Comparison of ENCODE assay signal across 16 mouse cellular contexts in the genomic region with DNA sequence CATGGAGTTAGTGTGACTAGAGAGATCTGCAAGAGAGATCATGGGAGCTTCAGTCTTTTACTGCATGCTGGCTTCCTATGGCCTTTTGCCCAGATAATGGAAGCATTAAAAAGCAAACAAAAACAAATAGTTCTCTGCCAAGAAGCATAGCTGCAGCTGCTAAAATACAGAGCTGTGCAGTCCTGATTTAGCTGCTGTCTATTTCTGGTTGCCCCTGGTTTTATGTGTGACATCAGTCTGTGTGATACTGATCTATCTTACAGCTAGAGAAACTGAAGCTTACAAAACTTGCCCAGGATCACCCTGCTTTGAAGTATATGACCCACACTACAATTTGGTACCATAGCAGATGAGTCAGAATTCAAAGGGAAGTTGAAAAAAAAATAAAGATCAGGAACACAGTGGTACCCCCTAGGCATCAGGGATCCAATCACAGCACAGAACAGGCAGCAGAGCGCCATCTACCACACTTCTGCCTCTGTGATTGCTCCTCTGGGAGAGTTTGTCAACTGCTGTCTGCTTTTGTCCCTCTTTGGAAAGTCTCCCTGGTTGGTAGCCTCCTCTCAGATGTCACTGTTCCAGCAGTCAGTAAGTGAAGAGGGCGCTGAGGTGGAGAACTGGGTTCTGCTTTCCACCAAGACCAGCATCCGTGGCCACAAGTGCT. TPM values are rescaled to one million over a fixed set of nuclear protein-coding genes. Genes with fewer than 3 reads are reported as not detected.
DNase-seq lines count a peak whose midpoint lies in the region; ATAC-seq and TF ChIP-seq lines count a peak whose summit lies in the region.
"Had no signal": no experiment of that assay in that cellular context is flagged by ENCODE, and none has a peak within 500 bp of the region (broad histone marks: within the 10 kb centered on the region; RNA-seq: fewer than 3 reads in every experiment).

No protein-coding gene starts in this region.

- ATAC-seq in forebrain, embryonic 14.5 days, result no peak
- no peak for ATAC-seq in forebrain, embryonic 15.5 days (replicated peaks)
- ATAC-seq in kidney, postnatal 0 days (replicated peaks; ENCODE audit: low FRiP score, low read depth), result no peak
- no peak for ATAC-seq in stomach, embryonic 16.5 days (ENCODE audit: insufficient read depth, low FRiP score)
- no peak for ATAC-seq in stomach, postnatal 0 days (ENCODE audit: low FRiP score, low TSS enrichment)
- ATAC-seq: inflammation-experienced regulatory T-cells, adult 6 months; liver, embryonic 12.5 days; Patski had no signal

- H3K4me1 ChIP-seq in forebrain, embryonic 14.5 days (ENCODE audit: control insufficient read depth, insufficient read depth, low read length), result no peaks in the 10 kb centered on the region
- H3K4me1 ChIP-seq in forebrain, embryonic 15.5 days, result no peaks in the 10 kb centered on the region
- H3K4me1 ChIP-seq in kidney, postnatal 0 days (replicated peaks; ENCODE audit: insufficient read depth, low read length), result no peaks in the 10 kb centered on the region
- peaks cover 5% of the 10 kb centered on the region; the same call in 1 of the 2 replicates for H3K4me1 ChIP-seq in stomach, embryonic 16.5 days (ENCODE audit: control insufficient read depth, insufficient read depth, low read length)
- no peaks in the 10 kb centered on the region for H3K4me1 ChIP-seq in stomach, postnatal 0 days (replicated peaks; ENCODE audit: control insufficient read depth, insufficient read depth)
- no peaks in the 10 kb centered on the region for H3K4me1 ChIP-seq in heart, embryonic 10.5 days
- H3K4me1 ChIP-seq: embryonic facial prominence, embryonic 13.5 days; midbrain, embryonic 12.5 days had no signal

- H3K36me3 ChIP-seq in forebrain, embryonic 14.5 days (ENCODE audit: control insufficient read depth, insufficient read depth, low read length), result no peaks in the 10 kb centered on the region
- no peaks in the 10 kb centered on the region for H3K36me3 ChIP-seq in forebrain, embryonic 15.5 days
- H3K36me3 ChIP-seq in kidney, postnatal 0 days (ENCODE audit: insufficient read depth, low read length), result no peaks in the 10 kb centered on the region
- H3K36me3 ChIP-seq in stomach, embryonic 16.5 days (ENCODE audit: control insufficient read depth, insufficient read depth, low read length), result no peaks in the 10 kb centered on the region
- no peaks in the 10 kb centered on the region for H3K36me3 ChIP-seq in stomach, postnatal 0 days (ENCODE audit: control insufficient read depth, insufficient read depth, low read length)
- H3K36me3 ChIP-seq in heart, embryonic 10.5 days, result no peaks in the 10 kb centered on the region; the same call in 1 of the 2 replicates
- H3K36me3 ChIP-seq: liver, embryonic 12.5 days; midbrain, embryonic 12.5 days had no signal

- H3K27ac ChIP-seq in forebrain, embryonic 14.5 days (ENCODE audit: low read depth, low read length), result no peak overlapping the region
- H3K27ac ChIP-seq in forebrain, embryonic 15.5 days (replicated peaks), result no peak overlapping the region
- peak overlapping the region; percentile 40; the same call in 1 of the 2 replicates for H3K27ac ChIP-seq in kidney, postnatal 0 days
- H3K27ac ChIP-seq in stomach, embryonic 16.5 days (ENCODE audit: low read length), result no peak overlapping the region
- no peak overlapping the region for H3K27ac ChIP-seq in stomach, postnatal 0 days (replicated peaks)
- H3K27ac ChIP-seq in heart, embryonic 10.5 days, result no peak overlapping the region
- H3K27ac ChIP-seq: embryonic facial prominence, embryonic 13.5 days; liver, embryonic 12.5 days; midbrain, embryonic 12.5 days had no signal

- no peak overlapping the region for H3K4me3 ChIP-seq in forebrain, embryonic 14.5 days (ENCODE audit: low read depth, low read length)
- H3K4me3 ChIP-seq in forebrain, embryonic 15.5 days, result no peak overlapping the region
- H3K4me3 ChIP-seq in kidney, postnatal 0 days (replicated peaks; ENCODE audit: low read depth, low read length), result no peak overlapping the region
- H3K4me3 ChIP-seq in stomach, embryonic 16.5 days (replicated peaks; ENCODE audit: low read length), result no peak overlapping the region
- no peak overlapping the region for H3K4me3 ChIP-seq in stomach, postnatal 0 days (ENCODE audit: low read depth, low read length)
- H3K4me3 ChIP-seq in heart, embryonic 10.5 days, result no peak overlapping the region
- H3K4me3 ChIP-seq: embryonic facial prominence, embryonic 13.5 days; liver, embryonic 12.5 days; midbrain, embryonic 12.5 days had no signal

- TF ChIP-seq EP300 in stomach, postnatal 0 days (optimal IDR thresholded peaks at IDR 0.05), result no peak

- peak; percentile 16 for DNase-seq in forebrain, embryonic 14.5 days (ENCODE audit: low spot score)
- DNase-seq in kidney, postnatal 0 days (ENCODE audit: low spot score), result peak; percentile 53
- DNase-seq in kidney, adult 11 months, result no peak
- no peak for DNase-seq in stomach, postnatal 0 days (ENCODE audit: low spot score)
- no peak for DNase-seq in cerebellum, postnatal 36 days
- DNase-seq in heart, embryonic 10.5 days (ENCODE audit: low spot score), result no peak
- DNase-seq: adrenal gland, postnatal 10 days; cerebellum, adult 2 months; right cerebral cortex, postnatal 14 days had no signal

- no peak overlapping the region for H3K4me2 ChIP-seq in forebrain, embryonic 14.5 days (ENCODE audit: low read length)
- H3K4me2 ChIP-seq in forebrain, embryonic 15.5 days (replicated peaks), result no peak overlapping the region
- H3K4me2 ChIP-seq in kidney, postnatal 0 days (ENCODE audit: low read length), result no peak overlapping the region
- no peak overlapping the region for H3K4me2 ChIP-seq in stomach, embryonic 16.5 days (ENCODE audit: low read depth, low read length)
- H3K4me2 ChIP-seq in stomach, postnatal 0 days (replicated peaks; ENCODE audit: low read depth), result no peak overlapping the region
- H3K4me2 ChIP-seq: embryonic facial prominence, embryonic 13.5 days; liver, embryonic 12.5 days; midbrain, embryonic 12.5 days had no signal

- H3K9me3 ChIP-seq in forebrain, embryonic 14.5 days (replicated peaks; ENCODE audit: control insufficient read depth, low read length), result no peaks in the 10 kb centered on the region
- no peaks in the 10 kb centered on the region for H3K9me3 ChIP-seq in forebrain, embryonic 15.5 days
- no peaks in the 10 kb centered on the region for H3K9me3 ChIP-seq in kidney, postnatal 0 days (replicated peaks; ENCODE audit: low read length)
- H3K9me3 ChIP-seq in stomach, embryonic 16.5 days (replicated peaks; ENCODE audit: control insufficient read depth, low read length), result no peaks in the 10 kb centered on the region
- no peaks in the 10 kb centered on the region for H3K9me3 ChIP-seq in stomach, postnatal 0 days (ENCODE audit: control insufficient read depth, low read length)
- H3K9me3 ChIP-seq in heart, embryonic 10.5 days, result no peaks in the 10 kb centered on the region
- H3K9me3 ChIP-seq: embryonic facial prominence, embryonic 13.5 days; liver, embryonic 12.5 days; midbrain, embryonic 12.5 days had no signal

- no peak for TF ChIP-seq CTCF in kidney, postnatal 0 days (IDR thresholded peaks at IDR 0.05; ENCODE audit: low read depth)
- TF ChIP-seq CTCF in stomach, postnatal 0 days (IDR thresholded peaks at IDR 0.05; ENCODE audit: low read depth), result no peak

- no peak overlapping the region for H3K9ac ChIP-seq in forebrain, embryonic 14.5 days (ENCODE audit: low read length)
- no peak overlapping the region for H3K9ac ChIP-seq in forebrain, embryonic 15.5 days (replicated peaks)
- no peak overlapping the region for H3K9ac ChIP-seq in kidney, postnatal 0 days (ENCODE audit: low read depth, low read length)
- 0 out of 2 replicates have a peak overlapping the region, but pooled peaks have one; percentile 14 for H3K9ac ChIP-seq in stomach, embryonic 16.5 days (ENCODE audit: low read length)
- no peak overlapping the region for H3K9ac ChIP-seq in stomach, postnatal 0 days (ENCODE audit: low read length)
- H3K9ac ChIP-seq: embryonic facial prominence, embryonic 13.5 days; liver, embryonic 12.5 days; midbrain, embryonic 12.5 days had no signal

- H3K27me3 ChIP-seq in forebrain, embryonic 14.5 days (replicated peaks; ENCODE audit: control insufficient read depth, insufficient read depth, low read length), result no peaks in the 10 kb centered on the region
- no peaks in the 10 kb centered on the region for H3K27me3 ChIP-seq in forebrain, embryonic 15.5 days
- H3K27me3 ChIP-seq in kidney, postnatal 0 days (ENCODE audit: insufficient read depth, low read length), result no peaks in the 10 kb centered on the region
- no peaks in the 10 kb centered on the region for H3K27me3 ChIP-seq in stomach, embryonic 16.5 days (ENCODE audit: control insufficient read depth, insufficient read depth, low read length)
- H3K27me3 ChIP-seq in stomach, postnatal 0 days (ENCODE audit: control insufficient read depth, insufficient read depth, low read length), result no peaks in the 10 kb centered on the region
- H3K27me3 ChIP-seq in heart, embryonic 10.5 days (ENCODE audit: insufficient read depth, poor library complexity, severe bottlenecking), result no peaks in the 10 kb centered on the region
- H3K27me3 ChIP-seq: embryonic facial prominence, embryonic 13.5 days; midbrain, embryonic 12.5 days; Patski had no signal

- 78% methylated on average over 3 of the region's 3 CpGs for WGBS in forebrain, embryonic 14.5 days
- WGBS in forebrain, embryonic 15.5 days, result 76% methylated on average over 3 of the region's 3 CpGs
- 64% methylated on average over 3 of the region's 3 CpGs for WGBS in kidney, postnatal 0 days
- 71% methylated on average over 3 of the region's 3 CpGs for WGBS in stomach, embryonic 16.5 days
- WGBS in stomach, postnatal 0 days, result 75% methylated on average over 3 of the region's 3 CpGs
- WGBS in heart, embryonic 10.5 days, result 70% methylated on average over 3 of the region's 3 CpGs

RNA-seq across cellular contexts. Expression of gene Stard9, which starts 34.7 kb away (rescaled TPM):
- 2.6 and 3.7 TPM in 2 replicates for polyA plus RNA-seq in forebrain, embryonic 14.5 days (2014; fragmentation: Nextera tagmentation; extraction: Ambion mirVana)
- 4.0 and 4.1 TPM in 2 replicates for polyA plus RNA-seq in forebrain, embryonic 15.5 days (2015; fragmentation: Nextera tagmentation; extraction: Ambion mirVana)
- polyA plus RNA-seq in kidney, postnatal 0 days (2015; fragmentation: Nextera tagmentation; extraction: Ambion mirVana), result 4.3 and 4.5 TPM in 2 replicates
- polyA plus RNA-seq in stomach, embryonic 16.5 days (2015; fragmentation: Nextera tagmentation; extraction: Ambion mirVana), result 5.2 and 5.7 TPM in 2 replicates
- polyA plus RNA-seq in stomach, postnatal 0 days (2015; fragmentation: Nextera tagmentation; extraction: Ambion mirVana), result 2.1 TPM in 2 replicates
- polyA plus RNA-seq in heart, embryonic 10.5 days (2016; fragmentation: Nextera tagmentation; extraction: Ambion mirVana), result 1.7 and 2.3 TPM in 2 replicates

RNA-seq across cellular contexts. Expression of gene Lrrc57, which starts 54.3 kb away (rescaled TPM):
- polyA plus RNA-seq in forebrain, embryonic 14.5 days (2014; fragmentation: Nextera tagmentation; extraction: Ambion mirVana), result 31.0 and 35.4 TPM in 2 replicates
- polyA plus RNA-seq in forebrain, embryonic 15.5 days (2015; fragmentation: Nextera tagmentation; extraction: Ambion mirVana), result 37.6 and 38.7 TPM in 2 replicates
- polyA plus RNA-seq in kidney, postnatal 0 days (2015; fragmentation: Nextera tagmentation; extraction: Ambion mirVana), result 19.2 and 20.8 TPM in 2 replicates
- 18.4 and 20.9 TPM in 2 replicates for polyA plus RNA-seq in stomach, embryonic 16.5 days (2015; fragmentation: Nextera tagmentation; extraction: Ambion mirVana)
- 13.6 and 14.2 TPM in 2 replicates for polyA plus RNA-seq in stomach, postnatal 0 days (2015; fragmentation: Nextera tagmentation; extraction: Ambion mirVana)
- polyA plus RNA-seq in heart, embryonic 10.5 days (2016; fragmentation: Nextera tagmentation; extraction: Ambion mirVana), result 21.0 and 21.3 TPM in 2 replicates

RNA-seq across cellular contexts. Expression of gene Haus2, which starts 54.4 kb away (rescaled TPM):
- polyA plus RNA-seq in forebrain, embryonic 14.5 days (2014; fragmentation: Nextera tagmentation; extraction: Ambion mirVana), result 24.3 and 26.5 TPM in 2 replicates
- polyA plus RNA-seq in forebrain, embryonic 15.5 days (2015; fragmentation: Nextera tagmentation; extraction: Ambion mirVana), result 29.5 and 30.5 TPM in 2 replicates
- 14.1 and 18.4 TPM in 2 replicates for polyA plus RNA-seq in kidney, postnatal 0 days (2015; fragmentation: Nextera tagmentation; extraction: Ambion mirVana)
- 17.6 and 20.5 TPM in 2 replicates for polyA plus RNA-seq in stomach, embryonic 16.5 days (2015; fragmentation: Nextera tagmentation; extraction: Ambion mirVana)
- polyA plus RNA-seq in stomach, postnatal 0 days (2015; fragmentation: Nextera tagmentation; extraction: Ambion mirVana), result 13.5 and 14.0 TPM in 2 replicates
- polyA plus RNA-seq in heart, embryonic 10.5 days (2016; fragmentation: Nextera tagmentation; extraction: Ambion mirVana), result 27.4 and 28.5 TPM in 2 replicates

Comparison
In these comparisons a context has a peak if more than half of its experiments do, and no peak if none do; other contexts are left out.
1. DNase-seq: peak in forebrain, embryonic 14.5 days (single experiment) and kidney, postnatal 0 days (single experiment); none in kidney, adult 11 months (single experiment), stomach, postnatal 0 days (single experiment), cerebellum, postnatal 36 days (0 of 2) and heart, embryonic 10.5 days (single experiment).